Mouse (Mus musculus): ENCODE results near the gene Sh3bp4.

DNA sequence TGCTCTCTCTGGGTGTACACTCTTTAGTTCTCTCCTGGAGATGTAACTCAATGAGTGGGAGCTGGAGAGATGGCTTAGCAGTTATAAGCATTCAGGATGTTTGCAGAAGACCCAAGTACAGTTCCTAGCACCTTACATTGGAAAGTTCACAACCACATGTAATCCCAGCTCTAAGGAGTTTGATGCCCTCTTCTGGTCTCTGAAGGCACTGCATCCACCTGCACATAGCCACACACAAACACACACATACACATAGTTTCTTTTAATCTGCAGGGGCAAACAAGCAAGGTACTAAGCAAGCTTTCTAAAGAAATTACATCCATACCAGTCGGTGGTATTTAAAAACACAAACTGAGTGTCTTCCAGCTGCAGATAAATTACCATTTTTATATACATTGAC lies 12.2 kb upstream of the Sh3bp4 start:
- no peak for TF ChIP-seq POLR2A (IDR thresholded peaks at IDR 0.05; ENCODE audit: low read depth, low read length)
- no peak for TF ChIP-seq CTCF (IDR thresholded peaks at IDR 0.05; ENCODE audit: extremely low read depth, insufficient read depth, insufficient read length, insufficient replicate concordance)
